Mouse (Mus musculus) forebrain, embryonic 14.5 days (tissue): ENCODE measurements at regions not wholly inside any gene's neighbourhood (a gene's known extent, or its start where the extent isn't known, plus 50 kb on each side); places are given as distances from the start of the nearest gene placed in this dataset.

Experiments
- ATAC-seq: fragments of 200-750 bp; cut with Nextera tagmentation; 2 replicates; pipeline ENCODE4 v1.8.0; 2017; ENCODE audit warnings: mild to moderate bottlenecking, moderate library complexity
- DNase-seq: peaks from one replicate; pipeline ENCODE4 v3.0.0-alpha.2; 2015; ENCODE audit warnings: low spot score
- H3K27ac ChIP-seq: fragments of 300-500 bp; sonication (generic); 2 replicates; pipeline ENCODE4 v1.5.1; 2014; ENCODE audit warnings: low read depth, mild to moderate bottlenecking, control low read depth, low read length, moderate library complexity
- H3K27me3 ChIP-seq: fragments of 300-500 bp; sonication (generic); replicated peaks from 2 replicates; pipeline ENCODE4 v1.6.1; 2014; ENCODE audit warnings: low read length, control low read depth, mixed read lengths; ENCODE audit not compliant: control insufficient read depth, insufficient read depth
- H3K36me3 ChIP-seq: fragments of 300-500 bp; sonication (generic); 2 replicates; pipeline ENCODE4 v1.6.1; 2014; ENCODE audit warnings: low read length, control low read depth; ENCODE audit not compliant: control insufficient read depth, insufficient read depth
- H3K4me1 ChIP-seq: fragments of 300-500 bp; sonication (generic); 2 replicates; pipeline ENCODE4 v1.6.1; 2014; ENCODE audit warnings: antibody characterized with exemption, low read length, control low read depth; ENCODE audit not compliant: control insufficient read depth, insufficient read depth
- H3K4me2 ChIP-seq: fragments of 300-500 bp; sonication (generic); 2 replicates; pipeline ENCODE4 v1.6.1; 2014; ENCODE audit warnings: mild to moderate bottlenecking, control low read depth, low read length
- H3K4me3 ChIP-seq: fragments of 300-500 bp; sonication (generic); 2 replicates; pipeline ENCODE4 v1.5.1; 2014; ENCODE audit warnings: low read depth, low read length, control low read depth
- H3K9ac ChIP-seq: fragments of 300-500 bp; sonication (generic); 2 replicates; pipeline ENCODE4 v1.6.1; 2014; ENCODE audit warnings: mild to moderate bottlenecking, low read length, control low read depth, moderate library complexity
- H3K9me3 ChIP-seq: fragments of 300-500 bp; sonication (generic); replicated peaks from 2 replicates; pipeline ENCODE4 v1.6.1; 2016; ENCODE audit warnings: low read length, control low read depth, mixed read lengths; ENCODE audit not compliant: control insufficient read depth
- WGBS: fragments of 180-500 bp; shearing (Covaris S2); extraction: QIAGEN DNeasy Blood & Tissue Kit; methylation state at CpG from one replicate; pipeline ENCODE4 v1.1.7; 2014; 5-methylcytosine and 5-hydroxymethylcytosine counted together

- H3K27ac ChIP-seq: no peak overlapping the region
- H3K4me2 ChIP-seq: no peak overlapping the region
- no peak for DNase-seq
- no peaks in the 10 kb centered on the region for H3K36me3 ChIP-seq
- no peaks in the 10 kb centered on the region for H3K9me3 ChIP-seq
- ATAC-seq: no peak
- H3K4me3 ChIP-seq: no peak overlapping the region
- H3K9ac ChIP-seq: no peak overlapping the region
- no peaks in the 10 kb centered on the region for H3K27me3 ChIP-seq
- 16% methylated on average over 3 of the region's 3 CpGs for WGBS
- no peaks in the 10 kb centered on the region for H3K4me1 ChIP-seq
These were observed 134.3 kb downstream of the Moxd1 start for GRCm38 (mm10) chr10:24357636-24358035.

GRCm38 (mm10) chr10:24361424-24361823, 138.1 kb downstream of the Moxd1 start:
- ATAC-seq (no peak), DNase-seq (no peak)
- Histone ChIP-seq H3K4me3 (no peak overlapping the region), H3K9ac (no peak overlapping the region), H3K36me3 (no peaks in the 10 kb centered on the region), H3K27me3 (no peaks in the 10 kb centered on the region), H3K4me2 (no peak overlapping the region), H3K4me1 (no peaks in the 10 kb centered on the region), H3K27ac (no peak overlapping the region), H3K9me3 (no peaks in the 10 kb centered on the region)
- 89% methylated on average over 3 of the region's 3 CpGs for WGBS

GRCm38 (mm10) chr10:24365369-24365768, 142.1 kb downstream of the Moxd1 start:
- H3K4me1 ChIP-seq: no peaks in the 10 kb centered on the region
- no peak overlapping the region for H3K27ac ChIP-seq
- no peak overlapping the region for H3K4me3 ChIP-seq
- no peaks in the 10 kb centered on the region for H3K27me3 ChIP-seq
- ATAC-seq: no peak
- DNase-seq: peak; percentile 11
- H3K9me3 ChIP-seq: no peaks in the 10 kb centered on the region
- 84% methylated on average over 5 of the region's 5 CpGs for WGBS
- H3K9ac ChIP-seq: no peak overlapping the region
- H3K36me3 ChIP-seq: no peaks in the 10 kb centered on the region
- H3K4me2 ChIP-seq: no peak overlapping the region

- H3K27ac ChIP-seq: no peak overlapping the region
- no peak for DNase-seq
- H3K4me1 ChIP-seq: no peaks in the 10 kb centered on the region
- H3K9me3 ChIP-seq: no peaks in the 10 kb centered on the region
- no peak overlapping the region for H3K4me2 ChIP-seq
- no peaks in the 10 kb centered on the region for H3K36me3 ChIP-seq
- no peaks in the 10 kb centered on the region for H3K27me3 ChIP-seq
- H3K9ac ChIP-seq: no peak overlapping the region
- 68% methylated on average over 5 of the region's 5 CpGs for WGBS
- ATAC-seq: no peak
- no peak overlapping the region for H3K4me3 ChIP-seq
These were observed 143.7 kb downstream of the Moxd1 start for GRCm38 (mm10) chr10:24367010-24367409.

GRCm38 (mm10) chr10:24373957-24374356, 150.6 kb downstream of the Moxd1 start:
- DNase-seq: peak; percentile 11
- no peaks in the 10 kb centered on the region for H3K9me3 ChIP-seq
- 67% methylated on average over 6 of the region's 6 CpGs for WGBS
- H3K27me3 ChIP-seq: no peaks in the 10 kb centered on the region
- no peak overlapping the region for H3K4me2 ChIP-seq
- H3K4me3 ChIP-seq: no peak overlapping the region
- no peak for ATAC-seq
- no peaks in the 10 kb centered on the region for H3K4me1 ChIP-seq
- H3K9ac ChIP-seq: no peak overlapping the region
- no peak overlapping the region for H3K27ac ChIP-seq
- H3K36me3 ChIP-seq: no peaks in the 10 kb centered on the region

GRCm38 (mm10) chr10:24379291-24379690, 156.0 kb downstream of the Moxd1 start:
- H3K36me3 ChIP-seq: no peaks in the 10 kb centered on the region
- H3K27ac ChIP-seq: no peak overlapping the region
- no peak overlapping the region for H3K4me3 ChIP-seq
- H3K9ac ChIP-seq: no peak overlapping the region
- ATAC-seq (no peak), DNase-seq (peak; percentile 13)
- 67% methylated on average over 5 of the region's 5 CpGs for WGBS
- H3K4me1 ChIP-seq: no peaks in the 10 kb centered on the region
- H3K4me2 ChIP-seq: no peak overlapping the region
- H3K27me3 ChIP-seq: no peaks in the 10 kb centered on the region
- no peaks in the 10 kb centered on the region for H3K9me3 ChIP-seq

- Histone ChIP-seq H3K4me1 (no peaks in the 10 kb centered on the region), H3K4me3 (no peak overlapping the region), H3K9me3 (no peaks in the 10 kb centered on the region), H3K27me3 (no peaks in the 10 kb centered on the region), H3K9ac (no peak overlapping the region), H3K4me2 (no peak overlapping the region), H3K27ac (no peak overlapping the region), H3K36me3 (no peaks in the 10 kb centered on the region)
- peak; percentile 37 for DNase-seq
- no peak for ATAC-seq
- WGBS: 61% methylated on average over 4 of the region's 4 CpGs
These were observed 157.4 kb downstream of the Moxd1 start for GRCm38 (mm10) chr10:24380478-24381273.

- peak; percentile 50 for DNase-seq
- Histone ChIP-seq H3K27me3 (no peaks in the 10 kb centered on the region), H3K36me3 (no peaks in the 10 kb centered on the region), H3K9me3 (no peaks in the 10 kb centered on the region), H3K27ac (no peak overlapping the region), H3K4me1 (no peaks in the 10 kb centered on the region), H3K4me2 (no peak overlapping the region), H3K9ac (no peak overlapping the region), H3K4me3 (no peak overlapping the region)
- 0 out of 2 replicates have a peak, but pooled peaks have one; percentile 34 for ATAC-seq
- WGBS: 22% methylated on average over 4 of the region's 4 CpGs
These were observed 158.6 kb downstream of the Moxd1 start for GRCm38 (mm10) chr10:24381917-24382316.

- Histone ChIP-seq H3K27me3 (no peaks in the 10 kb centered on the region), H3K4me3 (no peak overlapping the region), H3K27ac (no peak overlapping the region), H3K9me3 (no peaks in the 10 kb centered on the region), H3K4me2 (no peak overlapping the region), H3K9ac (no peak overlapping the region), H3K36me3 (no peaks in the 10 kb centered on the region), H3K4me1 (no peaks in the 10 kb centered on the region)
- 93% methylated on average over 2 of the region's 2 CpGs for WGBS
- no peak for ATAC-seq
- no peak for DNase-seq
These were observed 160.7 kb downstream of the Moxd1 start for GRCm38 (mm10) chr10:24384061-24384460.
